Mouse (Mus musculus) kidney, postnatal 0 days (tissue): ENCODE data around the gene 4933428G20Rik. TPM values are rescaled to one million over a fixed set of nuclear protein-coding genes. Genes with fewer than 3 reads are reported as not detected.

Experiments
- ATAC-seq: fragments of 200-750 bp; cut with Nextera tagmentation; replicated peaks from 2 replicates; pipeline ENCODE4 v1.8.0; 2017; ENCODE audit warnings: low read depth, moderate number of reproducible peaks, moderate TSS enrichment, moderate library complexity; ENCODE audit not compliant: low FRiP score
- DNase-seq: peaks from one replicate; pipeline ENCODE4 v3.0.0-alpha.2; 2016; ENCODE audit warnings: low spot score
- H3K27ac ChIP-seq: fragments of 300-500 bp; sonication (generic); 2 replicates; pipeline ENCODE4 v1.5.1; 2014; ENCODE audit warnings: mild to moderate bottlenecking
- H3K27me3 ChIP-seq: fragments of 300-500 bp; sonication (generic); 2 replicates; pipeline ENCODE4 v1.6.1; 2014; ENCODE audit warnings: low read length, mixed read lengths; ENCODE audit not compliant: insufficient read depth
- H3K36me3 ChIP-seq: fragments of 300-500 bp; sonication (generic); 2 replicates; pipeline ENCODE4 v1.6.1; 2014; ENCODE audit warnings: low read length, mixed read lengths; ENCODE audit not compliant: insufficient read depth
- H3K4me1 ChIP-seq: fragments of 300-500 bp; sonication (generic); replicated peaks from 2 replicates; pipeline ENCODE4 v1.6.1; 2014; ENCODE audit warnings: antibody characterized with exemption, low read length, mixed read lengths; ENCODE audit not compliant: insufficient read depth
- H3K4me2 ChIP-seq: fragments of 300-500 bp; sonication (generic); 2 replicates; pipeline ENCODE4 v1.6.1; 2014; ENCODE audit warnings: mild to moderate bottlenecking, low read length, moderate library complexity, mixed read lengths
- H3K4me3 ChIP-seq: fragments of 300-500 bp; sonication (generic); replicated peaks from 2 replicates; pipeline ENCODE4 v1.5.1; 2014; ENCODE audit warnings: low read depth, low read length
- H3K9ac ChIP-seq: fragments of 300-500 bp; sonication (generic); 2 replicates; pipeline ENCODE4 v1.6.1; 2014; ENCODE audit warnings: low read depth, low read length
- H3K9me3 ChIP-seq: fragments of 300-500 bp; sonication (generic); replicated peaks from 2 replicates; pipeline ENCODE4 v1.6.1; 2016; ENCODE audit warnings: low read length, inconsistent platforms, mixed read lengths
- CTCF ChIP-seq: IDR thresholded peaks from 2 replicates; pipeline ENCODE4 v1.5.1; 2016; ENCODE audit warnings: antibody characterized with exemption, low read depth, mild to moderate bottlenecking, moderate library complexity
- WGBS: fragments of 180-500 bp; shearing (Covaris S2); extraction: QIAGEN DNeasy Blood & Tissue Kit; methylation state at CpG from one replicate; pipeline ENCODE4 v1.1.7; 2014; 5-methylcytosine and 5-hydroxymethylcytosine counted together
- polyA plus RNA-seq: library from polyadenylated mRNA; unstranded; fragments of >200 nt; fragmentation: Nextera tagmentation; extraction: Ambion mirVana; gene quantifications from 2 replicates; pipeline ENCODE4 v1.2.1, GENCODE M21; 2015

Gene 4933428G20Rik
- polyA plus RNA-seq, 1 experiment from 2014 or later: 0.08 TPM

DNA sequence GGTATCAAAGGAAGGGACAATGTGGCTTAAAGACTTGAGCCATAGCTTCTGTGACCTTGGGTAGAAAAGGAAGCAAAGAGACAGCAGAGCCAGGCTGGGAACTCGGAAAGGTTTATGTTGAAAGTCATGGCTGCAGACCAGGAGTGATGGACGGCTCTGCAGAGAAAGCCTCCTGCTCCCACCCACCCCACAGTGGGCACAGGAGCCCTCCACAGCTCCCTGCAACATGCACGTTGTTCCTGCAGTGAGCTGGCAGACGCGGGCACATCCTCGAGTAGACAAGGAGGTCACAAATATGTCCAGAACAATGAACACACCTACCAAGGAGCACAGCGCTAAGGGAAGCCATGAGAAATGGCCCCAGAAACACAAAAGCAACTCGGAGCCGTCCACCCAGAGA is 43.7 kb upstream of the 4933428G20Rik start:
- 78% methylated on average over 9 of the region's 9 CpGs for WGBS
- H3K4me2 ChIP-seq: no peak overlapping the region
- H3K9ac ChIP-seq: no peak overlapping the region
- H3K27me3 ChIP-seq: peaks cover 12% of the 10 kb centered on the region
- no peaks in the 10 kb centered on the region for H3K9me3 ChIP-seq
- no peak overlapping the region for H3K4me3 ChIP-seq
- no peak for TF ChIP-seq CTCF
- no peaks in the 10 kb centered on the region for H3K36me3 ChIP-seq
- DNase-seq: no peak
- peaks cover 13% of the 10 kb centered on the region; the same call in 1 of the 2 replicates for H3K4me1 ChIP-seq
- no peak for ATAC-seq
- no peak overlapping the region for H3K27ac ChIP-seq

DNA sequence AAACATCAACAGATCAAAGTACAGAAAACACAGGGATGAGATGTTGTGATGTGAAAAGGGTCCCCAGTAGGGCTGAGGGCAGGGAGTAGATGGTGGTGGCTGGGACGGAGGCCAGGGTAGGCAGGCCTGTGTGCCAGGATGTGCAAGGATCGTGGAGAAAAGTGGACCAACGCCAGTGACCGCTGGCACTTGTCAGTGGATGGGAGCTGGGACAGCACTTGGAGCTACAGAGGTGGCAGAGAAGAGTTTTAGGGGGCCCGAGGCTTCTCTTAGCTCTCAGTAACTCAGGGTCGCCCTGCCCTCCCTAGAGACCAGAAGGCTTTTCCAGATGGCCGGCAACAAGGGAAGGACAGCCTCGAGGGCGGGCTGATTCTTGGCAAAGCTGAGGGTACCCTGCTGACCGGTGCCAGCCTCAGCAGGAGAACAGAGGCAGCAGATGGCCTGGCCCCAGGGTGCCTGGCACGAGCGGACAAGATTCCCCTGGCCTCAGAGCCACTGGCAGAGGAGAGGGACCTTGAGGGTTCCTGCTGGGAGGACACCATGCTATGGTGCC is 43.1 kb upstream of the 4933428G20Rik start:
- Histone ChIP-seq H3K9ac (no peak overlapping the region), H3K4me1 (peaks cover 13% of the 10 kb centered on the region; the same call in 1 of the 2 replicates), H3K27me3 (peaks cover 11% of the 10 kb centered on the region), H3K4me2 (no peak overlapping the region), H3K27ac (no peak overlapping the region), H3K9me3 (no peaks in the 10 kb centered on the region), H3K4me3 (no peak overlapping the region), H3K36me3 (no peaks in the 10 kb centered on the region)
- TF ChIP-seq CTCF: no peak
- WGBS: 67% methylated on average over 12 of the region's 12 CpGs
- no peak for DNase-seq
- no peak for ATAC-seq

DNA sequence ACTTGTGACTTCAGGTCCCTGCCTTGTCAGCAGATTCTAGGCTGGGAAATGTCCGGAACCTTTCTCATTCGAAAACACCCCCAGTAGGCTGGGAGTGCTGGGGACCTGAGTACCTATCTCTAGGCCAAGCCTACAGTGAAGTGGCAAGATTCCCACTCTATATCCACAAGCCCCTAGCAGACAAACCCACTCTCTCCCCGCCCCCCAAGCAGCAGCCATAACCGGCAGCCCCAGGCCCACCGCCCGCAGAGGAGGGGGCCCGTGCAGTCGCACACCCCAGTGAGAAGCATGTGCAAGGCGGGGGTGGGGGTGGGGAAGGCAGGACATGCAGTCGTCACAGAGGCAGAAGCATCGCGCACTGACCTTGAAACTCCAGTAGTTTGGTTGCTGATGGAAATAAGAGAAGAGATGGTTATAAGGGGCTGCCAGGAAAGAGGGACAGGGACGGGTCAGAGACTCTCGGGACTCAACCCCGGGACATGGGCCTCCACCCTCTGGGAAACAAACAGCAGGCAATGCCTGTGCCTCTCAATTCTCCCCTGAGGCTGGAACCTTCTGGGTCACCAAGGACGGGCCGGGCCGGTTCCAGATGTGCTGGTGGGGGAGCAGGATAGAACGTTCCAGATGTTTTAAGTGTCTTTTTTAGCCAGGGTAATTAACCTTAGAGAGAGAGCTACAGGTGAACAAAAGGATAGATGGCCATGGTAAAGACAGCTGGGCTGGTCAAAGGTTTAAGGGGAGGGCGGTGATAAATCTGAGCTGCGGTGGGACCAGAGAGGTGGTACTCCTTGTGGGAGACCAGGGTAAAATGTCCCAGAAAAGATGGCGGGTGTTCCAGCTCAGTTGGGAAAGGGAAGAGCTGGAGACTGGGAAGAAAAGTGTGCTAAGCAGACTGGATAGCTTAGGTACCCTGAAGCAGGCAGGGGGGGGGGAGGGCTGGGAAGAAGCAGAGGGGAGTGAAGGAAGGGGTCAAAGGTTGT is 42.3 kb upstream of the 4933428G20Rik start:
- 49% methylated on average over 22 of the region's 22 CpGs for WGBS
- H3K4me2 ChIP-seq: no peak overlapping the region
- H3K9ac ChIP-seq: no peak overlapping the region
- ATAC-seq (no peak), DNase-seq (no peak)
- H3K4me3 ChIP-seq: no peak overlapping the region
- no peak overlapping the region for H3K27ac ChIP-seq
- TF ChIP-seq CTCF: no peak
- peaks cover 8% of the 10 kb centered on the region for H3K27me3 ChIP-seq
- H3K9me3 ChIP-seq: no peaks in the 10 kb centered on the region
- H3K4me1 ChIP-seq: peaks cover 13% of the 10 kb centered on the region; the same call in 1 of the 2 replicates
- H3K36me3 ChIP-seq: no peaks in the 10 kb centered on the region

GRCm38 (mm10) chr11:97540604-97541003 is 40.5 kb upstream of the 4933428G20Rik start:
- ATAC-seq (no peak), DNase-seq (no peak)
- Histone ChIP-seq H3K4me2 (no peak overlapping the region), H3K27ac (no peak overlapping the region), H3K9ac (no peak overlapping the region), H3K4me1 (0 out of 2 replicates have a peak, but pooled peaks cover 5% of the 10 kb centered on the region), H3K9me3 (no peaks in the 10 kb centered on the region), H3K36me3 (no peaks in the 10 kb centered on the region), H3K4me3 (no peak overlapping the region), H3K27me3 (peaks cover 13% of the 10 kb centered on the region)
- no peak for TF ChIP-seq CTCF
- 47% methylated on average over 3 of the region's 3 CpGs for WGBS

GRCm38 (mm10) chr11:97540136-97540535 is 40.0 kb upstream of the 4933428G20Rik start:
- WGBS: 49% methylated on average over 3 of the region's 3 CpGs
- no peak for TF ChIP-seq CTCF
- no peak overlapping the region for H3K9ac ChIP-seq
- H3K4me3 ChIP-seq: no peak overlapping the region
- ATAC-seq: no peak
- H3K4me1 ChIP-seq: 0 out of 2 replicates have a peak, but pooled peaks cover 5% of the 10 kb centered on the region
- no peaks in the 10 kb centered on the region for H3K9me3 ChIP-seq
- H3K27ac ChIP-seq: no peak overlapping the region
- no peak overlapping the region for H3K4me2 ChIP-seq
- no peaks in the 10 kb centered on the region for H3K36me3 ChIP-seq
- peaks cover 18% of the 10 kb centered on the region for H3K27me3 ChIP-seq
- no peak for DNase-seq

DNA sequence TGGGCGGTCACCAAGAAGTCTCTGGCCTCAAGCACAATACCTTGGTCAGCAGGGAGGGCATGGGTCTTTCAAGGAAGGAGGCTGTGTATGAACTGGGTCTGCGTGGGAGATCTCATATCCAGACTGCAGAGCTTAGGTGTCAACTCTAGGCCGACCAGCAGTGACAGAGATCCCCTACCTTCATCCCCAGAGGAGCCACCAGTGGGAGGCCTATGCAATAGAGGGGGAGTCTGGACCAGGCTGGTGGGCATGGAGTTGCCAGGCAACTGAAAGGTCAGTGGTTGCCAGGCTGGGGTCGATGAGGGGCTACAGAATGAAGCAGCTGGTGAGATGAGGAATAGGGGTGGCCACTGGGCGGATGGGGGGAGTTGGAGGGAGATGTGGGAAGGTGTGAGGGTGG is 39.5 kb upstream of the 4933428G20Rik start:
- no peak for ATAC-seq
- no peak overlapping the region for H3K9ac ChIP-seq
- peaks cover 10% of the 10 kb centered on the region; the same call in 1 of the 2 replicates for H3K4me1 ChIP-seq
- no peak overlapping the region for H3K4me3 ChIP-seq
- WGBS: 60% methylated on average over 5 of the region's 5 CpGs
- H3K36me3 ChIP-seq: no peaks in the 10 kb centered on the region
- TF ChIP-seq CTCF: no peak
- no peak for DNase-seq
- H3K4me2 ChIP-seq: no peak overlapping the region
- H3K9me3 ChIP-seq: no peaks in the 10 kb centered on the region
- peaks cover 23% of the 10 kb centered on the region for H3K27me3 ChIP-seq
- H3K27ac ChIP-seq: no peak overlapping the region
